Mouse (Mus musculus) cerebellum, adult 2 months (tissue): ENCODE data around the gene Akt3.

Source experiments
- CTCF ChIP-seq: fragments of 200-500 bp; IDR thresholded peaks from 2 replicates; pipeline ENCODE4 v1.5.1; 2011; ENCODE audit warnings: low read depth, mild to moderate bottlenecking, control low read depth, low read length, moderate library complexity, borderline replicate concordance; ENCODE audit not compliant: insufficient read depth
- POLR2A ChIP-seq: fragments of 200-500 bp; IDR thresholded peaks from 2 replicates; pipeline ENCODE4 v1.6.1; 2011; ENCODE audit warnings: low read length, control low read depth, borderline replicate concordance; ENCODE audit not compliant: insufficient read depth

- TF ChIP-seq CTCF = no peak
- no peak for TF ChIP-seq POLR2A
These were observed 238.3 kb downstream of the Akt3 start for GRCm38 (mm10) chr1:177019668-177020067.
